Mouse (Mus musculus) lung, embryonic 14.5 days (tissue): Measurements from ENCODE around the gene Gm17720. TPM values are rescaled to one million over a fixed set of nuclear protein-coding genes. Genes with fewer than 3 reads are reported as not detected.

Experiments
- ATAC-seq: fragments of 200-750 bp; cut with Nextera tagmentation; 2 replicates; pipeline ENCODE4 v1.8.0; 2017; ENCODE audit warnings: mild to moderate bottlenecking, moderate TSS enrichment, moderate library complexity; ENCODE audit not compliant: insufficient read depth
- DNase-seq: peaks from one replicate; pipeline ENCODE4 v3.0.0-alpha.2; 2015
- H3K27ac ChIP-seq: fragments of 300-500 bp; sonication (generic); 2 replicates; pipeline ENCODE4 v1.5.1; 2014; ENCODE audit warnings: low read depth, mild to moderate bottlenecking, moderate library complexity
- H3K27me3 ChIP-seq: fragments of 300-500 bp; sonication (generic); 2 replicates; pipeline ENCODE4 v1.6.1; 2014; ENCODE audit warnings: low read length, control low read depth; ENCODE audit not compliant: insufficient read depth
- H3K36me3 ChIP-seq: fragments of 300-500 bp; sonication (generic); 2 replicates; pipeline ENCODE4 v1.6.1; 2014; ENCODE audit warnings: control low read depth; ENCODE audit not compliant: insufficient read depth
- H3K4me1 ChIP-seq: fragments of 300-500 bp; sonication (generic); 2 replicates; pipeline ENCODE4 v1.6.1; 2014; ENCODE audit warnings: antibody characterized with exemption, control low read depth; ENCODE audit not compliant: insufficient read depth
- H3K4me2 ChIP-seq: fragments of 300-500 bp; sonication (generic); 2 replicates; pipeline ENCODE4 v1.6.1; 2014; ENCODE audit warnings: mild to moderate bottlenecking
- H3K4me3 ChIP-seq: fragments of 300-500 bp; sonication (generic); 2 replicates; pipeline ENCODE4 v1.5.1; 2014; ENCODE audit warnings: low read depth, low read length
- H3K9ac ChIP-seq: fragments of 300-500 bp; sonication (generic); 2 replicates; pipeline ENCODE4 v1.6.1; 2014
- H3K9me3 ChIP-seq: fragments of 300-500 bp; sonication (generic); 2 replicates; pipeline ENCODE4 v1.6.1; 2016; ENCODE audit warnings: low read depth, low read length, control low read depth
- CTCF ChIP-seq: IDR thresholded peaks from 2 replicates; pipeline ENCODE4 v1.5.1; 2016; ENCODE audit warnings: antibody characterized with exemption, low read depth
- WGBS: fragments of 180-500 bp; shearing (Covaris S2); extraction: QIAGEN DNeasy Blood & Tissue Kit; methylation state at CpG from one replicate; pipeline ENCODE4 v1.1.7; 2014; 5-methylcytosine and 5-hydroxymethylcytosine counted together
- polyA plus RNA-seq: library from polyadenylated mRNA; unstranded; fragments of >200 nt; fragmentation: Nextera tagmentation; extraction: Ambion mirVana; gene quantifications from 2 replicates; pipeline ENCODE4 v1.2.1, GENCODE M21; 2014

Gm17720 gene
- polyA plus RNA-seq, 1 experiment from 2014 or later: not detected

DNA sequence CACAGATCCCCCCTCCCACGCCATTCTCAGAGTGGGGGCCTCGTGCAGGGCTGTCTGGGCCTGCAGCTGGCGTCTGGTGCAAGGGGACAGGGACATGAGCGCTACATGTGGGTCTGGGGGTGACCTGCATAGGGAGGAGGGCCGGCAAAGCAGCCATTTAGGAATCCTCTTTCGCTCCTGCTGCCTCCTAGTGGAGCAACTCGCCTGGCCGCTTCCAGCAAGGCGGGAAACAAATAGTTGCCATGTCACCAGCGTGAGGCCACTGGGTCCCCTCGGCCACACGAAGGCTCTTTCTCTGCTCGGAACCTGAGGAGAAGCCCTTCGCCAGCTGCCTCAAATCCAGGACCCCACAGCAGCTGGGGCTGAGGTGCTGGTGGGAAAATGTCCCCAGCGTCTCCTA, 877 bp downstream of the Gm17720 start:
- Histone ChIP-seq H3K36me3 (no peaks in the 10 kb centered on the region), H3K9ac (no peak overlapping the region), H3K27ac (no peak overlapping the region), H3K27me3 (no peaks in the 10 kb centered on the region), H3K4me2 (no peak overlapping the region), H3K4me1 (no peaks in the 10 kb centered on the region), H3K9me3 (no peaks in the 10 kb centered on the region), H3K4me3 (no peak overlapping the region)
- no peak for TF ChIP-seq CTCF
- ATAC-seq (no peak), DNase-seq (no peak)
- 82% methylated on average over 15 of the region's 15 CpGs for WGBS

- Histone ChIP-seq H3K4me3 (no peak within 1 kb of the TSS), H3K27me3 (no peaks in the 10 kb centered on the region), H3K9me3 (no peaks in the 10 kb centered on the region), H3K4me1 (no peaks in the 10 kb centered on the region), H3K4me2 (no peak within 1 kb of the TSS), H3K36me3 (no peaks in the 10 kb centered on the region), H3K9ac (no peak within 1 kb of the TSS), H3K27ac (no peak within 1 kb of the TSS)
- DNase-seq: no peak
- WGBS: 83% methylated on average over 12 of the region's 12 CpGs
- ATAC-seq: no peak
- TF ChIP-seq CTCF: no peak
Observed at GRCm38 (mm10) chr8:110100907-110101306, 1.6 kb downstream of the Gm17720 start, which contains the start of gene Gm21964. Gene Gm21964 (plus strand): TSS chr8:110101207.

DNA sequence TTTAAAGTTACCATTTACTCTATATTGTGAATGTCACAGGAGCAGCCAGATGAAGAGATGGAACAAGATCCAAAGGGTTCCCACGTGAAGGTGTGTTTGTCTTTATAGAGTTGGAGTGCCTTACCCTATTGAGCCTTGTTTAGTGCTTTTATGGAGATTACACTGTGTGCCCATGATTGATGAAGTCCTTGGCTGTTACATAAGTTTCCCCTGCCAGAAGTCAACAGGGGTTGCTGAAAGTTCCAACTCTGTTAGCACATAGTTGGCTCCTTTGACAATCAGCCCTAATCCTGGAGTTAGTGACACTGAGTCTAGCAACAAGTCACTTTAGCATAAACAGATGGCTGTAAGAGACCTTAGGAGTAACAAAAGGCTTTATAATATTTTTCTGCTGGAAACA, 10.7 kb downstream of the Gm17720 start:
- Histone ChIP-seq H3K9ac (no peak overlapping the region), H3K36me3 (peaks cover 15% of the 10 kb centered on the region; the same call in 1 of the 2 replicates), H3K27me3 (no peaks in the 10 kb centered on the region), H3K9me3 (peaks cover 7% of the 10 kb centered on the region; the same call in 1 of the 2 replicates), H3K4me3 (no peak overlapping the region), H3K4me1 (no peaks in the 10 kb centered on the region), H3K4me2 (no peak overlapping the region), H3K27ac (no peak overlapping the region)
- WGBS: 26% methylated on average over 1 of the region's 1 CpGs
- ATAC-seq (no peak), DNase-seq (peak; percentile 51)
- TF ChIP-seq CTCF: no peak

DNA sequence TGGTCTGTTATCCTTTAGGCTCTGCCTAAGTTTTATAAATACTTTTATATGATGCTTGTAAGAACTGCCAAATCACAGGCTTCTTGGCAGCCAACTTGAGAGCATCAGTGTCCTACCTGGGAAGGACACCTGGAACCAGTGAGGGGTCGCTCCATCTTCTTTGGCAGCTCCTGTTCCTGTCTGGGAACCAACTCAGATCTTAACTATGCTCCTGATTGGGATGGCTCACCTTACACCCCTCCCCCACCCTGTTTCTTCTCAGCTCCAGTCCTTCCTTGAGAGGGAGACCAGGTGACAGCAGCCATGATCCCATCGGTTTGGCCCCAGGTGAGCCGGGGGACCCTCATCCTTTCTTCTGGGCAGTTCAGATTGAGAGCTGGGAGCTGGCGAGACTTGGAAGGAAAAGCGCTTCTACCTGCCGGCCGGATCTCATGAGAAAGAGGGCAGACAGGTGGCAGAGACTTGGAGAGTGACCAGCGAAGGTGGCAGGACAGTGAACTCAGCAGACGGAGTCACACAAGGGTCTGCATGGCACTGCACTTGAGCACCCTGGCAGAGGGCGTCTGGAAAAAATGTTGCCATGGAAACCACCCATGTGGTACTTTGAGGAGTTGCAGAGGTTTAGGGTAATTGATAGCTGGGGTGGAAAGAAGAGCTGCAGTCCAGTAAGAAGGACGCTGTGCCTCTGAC, 20.0 kb downstream of the Gm17720 start:
- ATAC-seq: no peak
- H3K9ac ChIP-seq: no peak overlapping the region
- H3K9me3 ChIP-seq: no peaks in the 10 kb centered on the region
- no peaks in the 10 kb centered on the region for H3K4me1 ChIP-seq
- H3K27me3 ChIP-seq: no peaks in the 10 kb centered on the region
- TF ChIP-seq CTCF: no peak
- no peak overlapping the region for H3K4me3 ChIP-seq
- no peak overlapping the region for H3K27ac ChIP-seq
- H3K4me2 ChIP-seq: no peak overlapping the region
- WGBS: 76% methylated on average over 11 of the region's 11 CpGs
- DNase-seq: no peak
- no peaks in the 10 kb centered on the region for H3K36me3 ChIP-seq

GRCm38 (mm10) chr8:110079282-110080221, 23.0 kb downstream of the Gm17720 start, which contains the start of gene Zfp612:
Gene Zfp612 (plus strand): TSS chr8:110079746.
- Histone ChIP-seq H3K36me3 (no peaks in the 10 kb centered on the region), H3K4me1 (no peaks in the 10 kb centered on the region), H3K27me3 (no peaks in the 10 kb centered on the region), H3K4me2 (peak within 1 kb of the TSS; percentile 82), H3K9me3 (no peaks in the 10 kb centered on the region), H3K4me3 (peak within 1 kb of the TSS; percentile 59), H3K27ac (no peak within 1 kb of the TSS), H3K9ac (peak within 1 kb of the TSS; percentile 62)
- DNase-seq (peak; percentile 69), ATAC-seq (peak; percentile 91)
- no peak for TF ChIP-seq CTCF
- 6% methylated on average over 54 of the region's 54 CpGs for WGBS

DNA sequence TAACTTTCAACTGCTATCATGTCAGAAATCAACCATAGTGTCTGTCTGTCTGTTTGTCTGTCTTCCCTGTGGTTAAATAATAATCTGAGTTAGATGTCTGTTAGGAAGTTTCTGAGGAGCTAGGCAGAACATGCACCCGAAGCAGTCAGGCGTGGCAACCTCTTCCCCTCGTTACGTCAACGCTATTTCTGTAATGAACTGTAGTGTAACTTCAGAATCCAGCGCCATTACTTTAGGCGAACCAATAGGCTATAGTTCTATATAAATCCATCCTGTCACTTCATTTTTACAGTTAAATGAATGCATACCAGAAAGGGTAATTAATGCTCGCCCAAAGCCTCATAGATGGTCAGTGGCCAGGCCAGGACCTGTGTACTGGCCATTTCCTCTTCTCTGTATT, 28.1 kb downstream of the Gm17720 start:
- Histone ChIP-seq H3K4me3 (no peak overlapping the region), H3K9me3 (no peaks in the 10 kb centered on the region), H3K27me3 (no peaks in the 10 kb centered on the region), H3K4me1 (no peaks in the 10 kb centered on the region), H3K4me2 (no peak overlapping the region), H3K9ac (no peak overlapping the region), H3K27ac (no peak overlapping the region), H3K36me3 (no peaks in the 10 kb centered on the region)
- DNase-seq: no peak
- WGBS: 84% methylated on average over 8 of the region's 8 CpGs
- TF ChIP-seq CTCF: no peak
- ATAC-seq: no peak

DNA sequence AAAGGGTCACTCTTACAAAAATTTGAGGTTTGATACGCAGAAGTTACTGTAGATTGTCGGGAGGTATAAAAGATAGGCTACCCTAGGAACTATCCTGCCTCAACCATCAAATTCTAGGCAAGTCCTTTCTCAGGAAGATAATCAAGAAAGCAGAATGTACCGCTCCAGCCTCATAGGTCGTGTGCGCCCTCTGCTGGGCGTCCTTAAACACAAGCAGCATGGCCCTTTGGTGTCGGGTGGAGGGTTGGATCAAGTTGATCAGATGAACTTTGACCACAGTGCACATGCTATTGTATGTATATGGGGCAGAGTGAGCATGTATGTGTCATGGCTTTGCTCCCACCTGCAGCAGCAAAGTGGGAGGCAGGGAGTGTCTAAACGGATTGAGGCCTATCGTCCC, 31.0 kb downstream of the Gm17720 start:
- H3K4me2 ChIP-seq: no peak overlapping the region
- TF ChIP-seq CTCF: peak; percentile 95
- no peaks in the 10 kb centered on the region for H3K4me1 ChIP-seq
- DNase-seq: peak; percentile 88
- no peak overlapping the region for H3K27ac ChIP-seq
- no peak overlapping the region for H3K4me3 ChIP-seq
- no peaks in the 10 kb centered on the region for H3K36me3 ChIP-seq
- no peaks in the 10 kb centered on the region for H3K9me3 ChIP-seq
- WGBS: 12% methylated on average over 9 of the region's 9 CpGs
- H3K27me3 ChIP-seq: no peaks in the 10 kb centered on the region
- no peak overlapping the region for H3K9ac ChIP-seq
- no peak for ATAC-seq
